Mouse (Mus musculus): Measurements from ENCODE around the gene Pitpnm1. TPM values are rescaled to one million over a fixed set of nuclear protein-coding genes. Genes with fewer than 3 reads are reported as not detected.

Gene Pitpnm1
- total and polyA plus RNA-seq, 3 experiments = 15.9 to 43.8 (median 34.7) TPM

- no peak for DNase-seq (ENCODE audit: extremely low read depth)
- H3K9ac ChIP-seq (ENCODE audit: insufficient read depth, low read depth) = no peak overlapping the region
Observed at GRCm38 (mm10) chr19:4055947-4056693, 43.7 kb upstream of the Pitpnm1 start.

GRCm38 (mm10) chr19:4056727-4057126 is 43.1 kb upstream of the Pitpnm1 start:
- no peak overlapping the region for H3K4me2 ChIP-seq (ENCODE audit: insufficient read depth, low read depth, poor library complexity, severe bottlenecking)
- no peak for DNase-seq (ENCODE audit: extremely low read depth)
- in situ Hi-C loops (cut with MboI; ENCODE audit: low pct_ligation_motif_present, low pct_unique_long_range_greater_than_20kb, low sequenced_read_pairs) (no loop called here), dilution Hi-C loops (cut with MboI; ENCODE audit: extremely low pct_ligation_motif_present, extremely low pct_unique_long_range_greater_than_20kb, low sequenced_read_pairs) (no loop called here)
- H3K27me3 ChIP-seq (replicated peaks) = no peaks in the 10 kb centered on the region
- no peak overlapping the region for H3K27ac ChIP-seq (ENCODE audit: insufficient read depth, low read depth)
- H3K36me3 ChIP-seq (replicated peaks in 1 of 2; ENCODE audit: control insufficient read depth in 1 of 2, insufficient read depth in 1 of 2, low read length in 1 of 2) = no peaks in the 10 kb centered on the region
- no peak overlapping the region for H3K4me3 ChIP-seq (replicated peaks in 1 of 3; ENCODE audit: low read depth in 2 of 3, low read length in 2 of 3, poor library complexity in 1 of 3)
- no peak overlapping the region for H3K9ac ChIP-seq (ENCODE audit: insufficient read depth, low read depth)
- peaks cover 3% of the 10 kb centered on the region for H3K9me3 ChIP-seq (replicated peaks; ENCODE audit: low read length)
- TF ChIP-seq JUND (conservative IDR thresholded peaks at IDR 0.05; ENCODE audit: low read depth, low read length) = no peak
- TF ChIP-seq RCOR1 (conservative IDR thresholded peaks at IDR 0.05; ENCODE audit: low read depth, low read length) = no peak
- H3K79me2 ChIP-seq (replicated peaks; ENCODE audit: control insufficient read depth, extremely low read depth, insufficient read depth, poor library complexity, severe bottlenecking) = no peaks in the 10 kb centered on the region
- peaks cover 27 to 42% of the 10 kb centered on the region in 2 experiments for H3K4me1 ChIP-seq (ENCODE audit: control insufficient read depth in 1 of 2, insufficient read depth in 2 of 2)

More at GRCm38 (mm10) chr19:4055947-4056693, 43.7 kb upstream of the Pitpnm1 start:
- no peak overlapping the region for H3K4me3 ChIP-seq (replicated peaks in 1 of 3; ENCODE audit: low read depth in 2 of 3, low read length in 2 of 3, poor library complexity in 1 of 3)
- H3K4me2 ChIP-seq (ENCODE audit: insufficient read depth, low read depth, poor library complexity, severe bottlenecking) = no peak overlapping the region
- H3K4me1 ChIP-seq (ENCODE audit: control insufficient read depth in 1 of 2, insufficient read depth in 2 of 2) = peaks cover 26 to 47% of the 10 kb centered on the region in 2 experiments
- H3K79me2 ChIP-seq (replicated peaks; ENCODE audit: control insufficient read depth, extremely low read depth, insufficient read depth, poor library complexity, severe bottlenecking) = no peaks in the 10 kb centered on the region
- H3K9me3 ChIP-seq (replicated peaks; ENCODE audit: low read length) = peaks cover 2% of the 10 kb centered on the region
- in situ Hi-C loops (cut with MboI; ENCODE audit: low pct_ligation_motif_present, low pct_unique_long_range_greater_than_20kb, low sequenced_read_pairs) (no loop called here), dilution Hi-C loops (cut with MboI; ENCODE audit: extremely low pct_ligation_motif_present, extremely low pct_unique_long_range_greater_than_20kb, low sequenced_read_pairs) (no loop called here)
- TF ChIP-seq RAD21 (IDR thresholded peaks at IDR 0.05; ENCODE audit: low read depth, low read length) = no peak
- no peak for TF ChIP-seq ETS1 (conservative IDR thresholded peaks at IDR 0.05; ENCODE audit: low read depth, low read length)
- TF ChIP-seq E2F4 (IDR thresholded peaks at IDR 0.05; ENCODE audit: insufficient replicate concordance, low read depth, low read length) = no peak
- no peak for TF ChIP-seq CTCF (conservative IDR thresholded peaks at IDR 0.05 in 1 of 2, IDR thresholded peaks at IDR 0.05 in 1 of 2; ENCODE audit: low read depth in 2 of 2, low read length in 2 of 2)
- no peak for TF ChIP-seq MXI1 (IDR thresholded peaks at IDR 0.05; ENCODE audit: low read depth, low read length)
- TF ChIP-seq SIN3A (IDR thresholded peaks at IDR 0.05; ENCODE audit: low read length) = no peak
- no peak for TF ChIP-seq CHD1 (IDR thresholded peaks at IDR 0.05; ENCODE audit: low read depth, low read length)
- TF ChIP-seq HCFC1 (IDR thresholded peaks at IDR 0.05; ENCODE audit: low read depth, low read length) = no peak
- TF ChIP-seq MAFK (IDR thresholded peaks at IDR 0.05; ENCODE audit: insufficient replicate concordance, low read length) = no peak
- TF ChIP-seq CHD2 (IDR thresholded peaks at IDR 0.05; ENCODE audit: low read length) = no peak
- H3K36me3 ChIP-seq (replicated peaks in 1 of 2; ENCODE audit: control insufficient read depth in 1 of 2, insufficient read depth in 1 of 2, low read length in 1 of 2) = no peaks in the 10 kb centered on the region
- H3K27ac ChIP-seq (ENCODE audit: insufficient read depth, low read depth) = no peak overlapping the region
- H3K27me3 ChIP-seq (replicated peaks) = no peaks in the 10 kb centered on the region

GRCm38 (mm10) chr19:4057389-4057788 is 42.4 kb upstream of the Pitpnm1 start:
- Histone ChIP-seq H3K27me3 (replicated peaks) (no peaks in the 10 kb centered on the region), H3K9me3 (replicated peaks; ENCODE audit: low read length) (peaks cover 3% of the 10 kb centered on the region), H3K79me2 (replicated peaks; ENCODE audit: control insufficient read depth, extremely low read depth, insufficient read depth, poor library complexity, severe bottlenecking) (no peaks in the 10 kb centered on the region), H3K4me2 (ENCODE audit: insufficient read depth, low read depth, poor library complexity, severe bottlenecking) (no peak overlapping the region), H3K27ac (ENCODE audit: insufficient read depth, low read depth) (no peak overlapping the region), H3K4me3 (replicated peaks in 1 of 3; ENCODE audit: low read depth in 2 of 3, low read length in 2 of 3, poor library complexity in 1 of 3) (no peak overlapping the region), H3K9ac (ENCODE audit: insufficient read depth, low read depth) (no peak overlapping the region), H3K36me3 (replicated peaks in 1 of 2; ENCODE audit: control insufficient read depth in 1 of 2, insufficient read depth in 1 of 2, low read length in 1 of 2) (no peaks in the 10 kb centered on the region), H3K4me1 (ENCODE audit: control insufficient read depth in 1 of 2, insufficient read depth in 2 of 2) (peaks cover 27 to 35% of the 10 kb centered on the region in 2 experiments)
- no peak for DNase-seq (ENCODE audit: extremely low read depth)
- TF ChIP-seq MYC (IDR thresholded peaks at IDR 0.05; ENCODE audit: low read depth, low read length) (no peak), MAFK (IDR thresholded peaks at IDR 0.05; ENCODE audit: insufficient replicate concordance, low read length) (no peak), HCFC1 (IDR thresholded peaks at IDR 0.05; ENCODE audit: low read depth, low read length) (no peak), BHLHE40 (IDR thresholded peaks at IDR 0.05; ENCODE audit: low read depth, low read length) (no peak), MXI1 (IDR thresholded peaks at IDR 0.05; ENCODE audit: low read depth, low read length) (no peak), JUN (IDR thresholded peaks at IDR 0.05; ENCODE audit: insufficient read depth, low read depth, low read length) (no peak), E2F4 (IDR thresholded peaks at IDR 0.05; ENCODE audit: insufficient replicate concordance, low read depth, low read length) (no peak), CTCF (conservative IDR thresholded peaks at IDR 0.05 in 1 of 2, IDR thresholded peaks at IDR 0.05 in 1 of 2; ENCODE audit: low read depth in 2 of 2, low read length in 2 of 2) (no peak), USF1 (IDR thresholded peaks at IDR 0.05; ENCODE audit: low read depth, low read length) (no peak), NRF1 (IDR thresholded peaks at IDR 0.05; ENCODE audit: low read depth, low read length) (no peak), ZC3H11A (IDR thresholded peaks at IDR 0.05; ENCODE audit: low read depth, low read length) (no peak)
- dilution Hi-C loops (cut with MboI; ENCODE audit: extremely low pct_ligation_motif_present, extremely low pct_unique_long_range_greater_than_20kb, low sequenced_read_pairs) = no loop called here
- in situ Hi-C loops (cut with MboI; ENCODE audit: low pct_ligation_motif_present, low pct_unique_long_range_greater_than_20kb, low sequenced_read_pairs) = no loop called here
